Mouse (Mus musculus): Measurements from ENCODE around the gene Thap7.

- no peak for TF ChIP-seq CTCF (IDR thresholded peaks at IDR 0.05)
- no peak for TF ChIP-seq POLR2A (IDR thresholded peaks at IDR 0.05; ENCODE audit: insufficient read depth, low read depth, low read length)
These were observed 26.0 kb upstream of the Thap7 start for GRCm38 (mm10) chr16:17556907-17557306.

Data from heart, adult 2 months (tissue).